ENCODE assay signal across 25 mouse cellular contexts in genomic region chr10:63647300-63647699, GRCm38 (mm10).
"Had no signal": no experiment of that assay in that cellular context is flagged by ENCODE, and none has a peak within 500 bp of the region (broad histone marks: within the 10 kb centered on the region; RNA-seq: fewer than 3 reads in every experiment).

No protein-coding gene starts in this region.

- H3K4me1 ChIP-seq: heart, embryonic 10.5 days; heart, embryonic 12.5 days; hindbrain, embryonic 10.5 days; hindbrain, embryonic 15.5 days; intestine, embryonic 15.5 days; limb, embryonic 13.5 days; limb, embryonic 15.5 days; liver, embryonic 12.5 days had no signal

- H3K9ac ChIP-seq: heart, embryonic 12.5 days; hindbrain, embryonic 15.5 days; intestine, embryonic 15.5 days; limb, embryonic 13.5 days; limb, embryonic 15.5 days; liver, embryonic 12.5 days; liver, embryonic 14.5 days had no signal

- H3K27ac ChIP-seq: gastrocnemius, adult 2 months; heart, embryonic 10.5 days; hindbrain, embryonic 10.5 days; hindbrain, embryonic 15.5 days; intestine, embryonic 15.5 days; layer of hippocampus, adult 2 months; limb, embryonic 13.5 days; limb, embryonic 15.5 days; liver, embryonic 12.5 days; liver, embryonic 14.5 days had no signal

- H3K9me3 ChIP-seq: heart, embryonic 10.5 days; heart, embryonic 12.5 days; hindbrain, embryonic 10.5 days; hindbrain, embryonic 15.5 days; intestine, embryonic 15.5 days; limb, embryonic 13.5 days; limb, embryonic 15.5 days; liver, embryonic 12.5 days had no signal

- ATAC-seq: inflammation-experienced regulatory T-cells, adult 6 months; intestine, embryonic 15.5 days; intestine, postnatal 0 days; liver, embryonic 12.5 days had no signal

- H3K4me3 ChIP-seq: gastrocnemius, adult 2 months; heart, embryonic 10.5 days; heart, embryonic 12.5 days; hindbrain, embryonic 10.5 days; hindbrain, embryonic 15.5 days; intestine, embryonic 15.5 days; layer of hippocampus, adult 2 months; limb, embryonic 13.5 days; limb, embryonic 15.5 days; liver, embryonic 12.5 days had no signal

- H3K4me2 ChIP-seq: heart, embryonic 12.5 days; hindbrain, embryonic 15.5 days; intestine, embryonic 15.5 days; limb, embryonic 13.5 days; limb, embryonic 15.5 days; liver, embryonic 12.5 days had no signal

- H3K27me3 ChIP-seq: heart, embryonic 12.5 days; hindbrain, embryonic 15.5 days; intestine, embryonic 15.5 days; limb, embryonic 13.5 days; limb, embryonic 15.5 days; liver, embryonic 12.5 days had no signal

- DNase-seq: gastrocnemius, adult 2 months; gastrocnemius, postnatal 10 days; gastrocnemius, postnatal 25 days; heart, adult 18-20 months; heart, postnatal 10 days; heart, postnatal 4 days; kidney, adult 18-20 months; kidney, adult 8-10 months; kidney, postnatal 10 days; kidney, postnatal 25 days; kidney, postnatal 4 days; layer of hippocampus, postnatal 36 days; left cerebral cortex, postnatal 4 days had no signal

- H3K36me3 ChIP-seq: hindbrain, embryonic 10.5 days; hindbrain, embryonic 15.5 days; intestine, embryonic 15.5 days; limb, embryonic 13.5 days; limb, embryonic 15.5 days; liver, embryonic 12.5 days had no signal
